Mouse (Mus musculus) forebrain, embryonic 12.5 days (tissue): Measurements from ENCODE around the gene Irf3. TPM values are rescaled to one million over a fixed set of nuclear protein-coding genes. Genes with fewer than 3 reads are reported as not detected.

Experiments used
- ATAC-seq: fragments of 200-750 bp; cut with Nextera tagmentation; 2 replicates; pipeline ENCODE4 v1.8.0; 2017; ENCODE audit warnings: moderate TSS enrichment; ENCODE audit not compliant: low FRiP score
- H3K27ac ChIP-seq: fragments of 300-500 bp; sonication (generic); 2 replicates; pipeline ENCODE4 v1.5.1; 2016; ENCODE audit warnings: mild to moderate bottlenecking
- H3K27me3 ChIP-seq: fragments of 300-500 bp; sonication (generic); 2 replicates; pipeline ENCODE4 v1.6.1; 2016; ENCODE audit warnings: mild to moderate bottlenecking
- H3K36me3 ChIP-seq: fragments of 300-500 bp; sonication (generic); replicated peaks from 2 replicates; pipeline ENCODE4 v1.6.1; 2016; ENCODE audit warnings: mild to moderate bottlenecking
- H3K4me1 ChIP-seq: fragments of 300-500 bp; sonication (generic); 2 replicates; pipeline ENCODE4 v1.6.1; 2016
- H3K4me2 ChIP-seq: fragments of 300-500 bp; sonication (generic); 2 replicates; pipeline ENCODE4 v1.6.1; 2016; ENCODE audit warnings: mild to moderate bottlenecking, moderate library complexity
- H3K4me3 ChIP-seq: fragments of 300-500 bp; sonication (generic); replicated peaks from 2 replicates; pipeline ENCODE4 v1.5.1; 2016; ENCODE audit warnings: mild to moderate bottlenecking
- H3K9ac ChIP-seq: fragments of 300-500 bp; sonication (generic); 2 replicates; pipeline ENCODE4 v1.6.1; 2016; ENCODE audit warnings: mild to moderate bottlenecking
- H3K9me3 ChIP-seq: fragments of 300-500 bp; sonication (generic); 2 replicates; pipeline ENCODE4 v1.6.1; 2016
- WGBS: fragments of 180-500 bp; shearing (Covaris S2); methylation state at CpG from one replicate; pipeline ENCODE4 v1.1.7; 2016; 5-methylcytosine and 5-hydroxymethylcytosine counted together
- polyA plus RNA-seq: library from polyadenylated mRNA; unstranded; fragments of >200 nt; fragmentation: Nextera tagmentation; extraction: Ambion mirVana; gene quantifications from 2 replicates; pipeline ENCODE4 v1.2.1, GENCODE M21; 2016

Irf3 gene
- polyA plus RNA-seq, 1 experiment from 2014 or later, result 72.4 TPM

- H3K27ac ChIP-seq, result no peak overlapping the region
- 91% methylated on average over 10 of the region's 10 CpGs for WGBS
- H3K27me3 ChIP-seq, result no peaks in the 10 kb centered on the region
- no peak overlapping the region for H3K4me3 ChIP-seq
- H3K9me3 ChIP-seq, result no peaks in the 10 kb centered on the region
- H3K4me2 ChIP-seq, result no peak overlapping the region
- H3K9ac ChIP-seq, result no peak overlapping the region
- no peak for ATAC-seq
- peaks cover 50% of the 10 kb centered on the region for H3K36me3 ChIP-seq
- no peaks in the 10 kb centered on the region for H3K4me1 ChIP-seq
Observed at GRCm38 (mm10) chr7:44959874-44960511, 37.5 kb upstream of the Irf3 start.

- Histone ChIP-seq H3K36me3 (peaks cover 55% of the 10 kb centered on the region), H3K9me3 (no peaks in the 10 kb centered on the region), H3K4me2 (no peak overlapping the region), H3K4me1 (no peaks in the 10 kb centered on the region), H3K4me3 (no peak overlapping the region), H3K27me3 (no peaks in the 10 kb centered on the region), H3K9ac (no peak overlapping the region), H3K27ac (no peak overlapping the region)
- 94% methylated on average over 13 of the region's 13 CpGs for WGBS
- no peak for ATAC-seq
Observed at GRCm38 (mm10) chr7:44960512-44960910, 36.9 kb upstream of the Irf3 start.

- WGBS, result 78% methylated on average over 8 of the region's 8 CpGs
- ATAC-seq, result no peak
Observed at GRCm38 (mm10) chr7:44962337-44962736, 35.1 kb upstream of the Irf3 start.

GRCm38 (mm10) chr7:44962831-44963230, 34.6 kb upstream of the Irf3 start:
- Histone ChIP-seq H3K27ac (no peak overlapping the region), H3K36me3 (peaks cover 73% of the 10 kb centered on the region), H3K4me1 (no peaks in the 10 kb centered on the region), H3K4me2 (no peak overlapping the region), H3K27me3 (no peaks in the 10 kb centered on the region), H3K9ac (no peak overlapping the region), H3K4me3 (no peak overlapping the region), H3K9me3 (no peaks in the 10 kb centered on the region)
- ATAC-seq, result no peak
- 95% methylated on average over 5 of the region's 5 CpGs for WGBS

More at GRCm38 (mm10) chr7:44962337-44962736, 35.1 kb upstream of the Irf3 start:
- Histone ChIP-seq H3K27me3 (no peaks in the 10 kb centered on the region), H3K9ac (no peak overlapping the region), H3K27ac (no peak overlapping the region), H3K4me2 (no peak overlapping the region), H3K4me3 (no peak overlapping the region), H3K9me3 (no peaks in the 10 kb centered on the region), H3K36me3 (peaks cover 70% of the 10 kb centered on the region), H3K4me1 (no peaks in the 10 kb centered on the region)

- no peaks in the 10 kb centered on the region for H3K27me3 ChIP-seq
- H3K9me3 ChIP-seq, result no peaks in the 10 kb centered on the region
- no peak for ATAC-seq
- H3K4me1 ChIP-seq, result peaks cover 4% of the 10 kb centered on the region; the same call in 1 of the 2 replicates
- H3K27ac ChIP-seq, result no peak overlapping the region
- H3K4me2 ChIP-seq, result no peak overlapping the region
- no peak overlapping the region for H3K9ac ChIP-seq
- 95% methylated on average over 13 of the region's 13 CpGs for WGBS
- no peak overlapping the region for H3K4me3 ChIP-seq
- H3K36me3 ChIP-seq, result peaks cover 67% of the 10 kb centered on the region
Observed at GRCm38 (mm10) chr7:44964990-44965389, 32.5 kb upstream of the Irf3 start.

GRCm38 (mm10) chr7:44965975-44966374, 31.5 kb upstream of the Irf3 start:
- no peak for ATAC-seq
- Histone ChIP-seq H3K27me3 (no peaks in the 10 kb centered on the region), H3K9me3 (no peaks in the 10 kb centered on the region), H3K27ac (no peak overlapping the region), H3K4me2 (no peak overlapping the region), H3K36me3 (peaks cover 60% of the 10 kb centered on the region), H3K9ac (no peak overlapping the region), H3K4me3 (no peak overlapping the region), H3K4me1 (peaks cover 9% of the 10 kb centered on the region)
- 86% methylated on average over 7 of the region's 7 CpGs for WGBS

- H3K27ac ChIP-seq, result no peak overlapping the region
- H3K4me2 ChIP-seq, result no peak overlapping the region
- H3K9ac ChIP-seq, result no peak overlapping the region
- peaks cover 53% of the 10 kb centered on the region for H3K36me3 ChIP-seq
- WGBS, result 86% methylated on average over 15 of the region's 15 CpGs
- ATAC-seq, result no peak
- H3K4me1 ChIP-seq, result peaks cover 15% of the 10 kb centered on the region
- no peaks in the 10 kb centered on the region for H3K9me3 ChIP-seq
- no peak overlapping the region for H3K4me3 ChIP-seq
- H3K27me3 ChIP-seq, result no peaks in the 10 kb centered on the region
Observed at GRCm38 (mm10) chr7:44966638-44967037, 30.8 kb upstream of the Irf3 start.

GRCm38 (mm10) chr7:44970231-44970691, 27.2 kb upstream of the Irf3 start:
- H3K4me3 ChIP-seq, result peak overlapping the region; percentile 54
- 1% methylated on average over 36 of the region's 36 CpGs for WGBS
- peak; percentile 94 for ATAC-seq
- peaks cover 39% of the 10 kb centered on the region for H3K4me1 ChIP-seq
- H3K27ac ChIP-seq, result peak overlapping the region; percentile 90
- H3K4me2 ChIP-seq, result peak overlapping the region; percentile 74
- H3K27me3 ChIP-seq, result no peaks in the 10 kb centered on the region
- peaks cover 26% of the 10 kb centered on the region for H3K36me3 ChIP-seq
- no peaks in the 10 kb centered on the region for H3K9me3 ChIP-seq
- peak overlapping the region; percentile 65 for H3K9ac ChIP-seq

- H3K9ac ChIP-seq, result peak overlapping the region; percentile 65
- H3K27me3 ChIP-seq, result no peaks in the 10 kb centered on the region
- peak overlapping the region; percentile 90 for H3K27ac ChIP-seq
- no peaks in the 10 kb centered on the region for H3K9me3 ChIP-seq
- WGBS, result 72% methylated on average over 7 of the region's 7 CpGs
- ATAC-seq, result no peak
- H3K36me3 ChIP-seq, result peaks cover 24% of the 10 kb centered on the region
- H3K4me1 ChIP-seq, result peaks cover 42% of the 10 kb centered on the region
- H3K4me2 ChIP-seq, result peak overlapping the region; percentile 74
- H3K4me3 ChIP-seq, result peak overlapping the region; percentile 54
Observed at GRCm38 (mm10) chr7:44971142-44971541, 26.3 kb upstream of the Irf3 start.

- Histone ChIP-seq H3K27ac (peak overlapping the region; percentile 96), H3K27me3 (no peaks in the 10 kb centered on the region), H3K36me3 (peaks cover 31% of the 10 kb centered on the region), H3K4me2 (peak overlapping the region; percentile 76), H3K4me1 (peaks cover 42% of the 10 kb centered on the region), H3K9ac (peak overlapping the region; percentile 73), H3K9me3 (no peaks in the 10 kb centered on the region), H3K4me3 (peak overlapping the region; percentile 54)
- ATAC-seq, result no peak
- WGBS, result 32% methylated on average over 14 of the region's 14 CpGs
Observed at GRCm38 (mm10) chr7:44973415-44974130, 23.9 kb upstream of the Irf3 start.

GRCm38 (mm10) chr7:44974383-44975116, 22.9 kb upstream of the Irf3 start, which contains the start of gene Cpt1c:
Gene Cpt1c, minus strand, starts transcription at chr7:44974851.
- Histone ChIP-seq H3K9ac (peak within 1 kb of the TSS; percentile 73), H3K4me2 (peak within 1 kb of the TSS; percentile 76), H3K27ac (peak within 1 kb of the TSS; percentile 96), H3K36me3 (peaks cover 41% of the 10 kb centered on the region), H3K4me1 (peaks cover 42% of the 10 kb centered on the region), H3K27me3 (no peaks in the 10 kb centered on the region), H3K9me3 (no peaks in the 10 kb centered on the region), H3K4me3 (peak within 1 kb of the TSS; percentile 54)
- under 1% methylated on average over 22 of the region's 22 CpGs for WGBS
- ATAC-seq, result peak; percentile 52

GRCm38 (mm10) chr7:44975117-44975419, 22.4 kb upstream of the Irf3 start:
- 18% methylated on average over 6 of the region's 6 CpGs for WGBS
- H3K4me1 ChIP-seq, result peaks cover 38% of the 10 kb centered on the region
- peaks cover 46% of the 10 kb centered on the region for H3K36me3 ChIP-seq
- no peak overlapping the region for H3K4me3 ChIP-seq
- no peaks in the 10 kb centered on the region for H3K9me3 ChIP-seq
- peak overlapping the region; percentile 76 for H3K4me2 ChIP-seq
- no peak overlapping the region for H3K9ac ChIP-seq
- H3K27ac ChIP-seq, result peak overlapping the region; percentile 96
- peak; percentile 9; the same call in 1 of the 2 replicates for ATAC-seq
- no peaks in the 10 kb centered on the region for H3K27me3 ChIP-seq
